Mouse (Mus musculus) kidney, postnatal 36 days (tissue): ENCODE measurements around the gene Foxj1.
A peak's percentile ranks its signal among the peaks of the same experiment; 100 is the strongest.

Experiments used
- DNase-seq, 2 experiments: peaks; one replicate each; pipeline ENCODE4 v3.0.0; 2021 to 2022; ENCODE audit warnings: mixed read lengths in 2 of 2

The Foxj1 gene

DNA sequence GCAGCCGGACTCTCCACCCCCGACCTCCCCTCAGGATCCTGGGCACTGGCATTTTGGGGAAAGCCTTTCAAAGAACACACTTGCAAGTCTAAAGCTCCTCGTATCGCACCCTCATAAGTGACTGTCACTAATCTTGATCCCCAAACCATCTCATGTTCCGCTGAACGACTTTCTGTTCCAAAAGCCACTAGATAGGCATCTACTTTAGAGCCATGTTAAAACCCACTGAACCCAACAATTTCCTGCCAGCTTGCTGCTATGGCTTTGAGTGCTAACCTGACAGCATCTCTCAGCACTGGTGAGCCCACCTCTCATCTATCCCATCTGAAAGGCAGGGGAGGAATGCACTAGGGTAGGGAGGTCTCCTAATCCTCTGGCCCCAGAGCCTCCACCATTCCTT, 2.3 kb upstream of the Foxj1 start:
- DNase-seq, result no peak

DNA sequence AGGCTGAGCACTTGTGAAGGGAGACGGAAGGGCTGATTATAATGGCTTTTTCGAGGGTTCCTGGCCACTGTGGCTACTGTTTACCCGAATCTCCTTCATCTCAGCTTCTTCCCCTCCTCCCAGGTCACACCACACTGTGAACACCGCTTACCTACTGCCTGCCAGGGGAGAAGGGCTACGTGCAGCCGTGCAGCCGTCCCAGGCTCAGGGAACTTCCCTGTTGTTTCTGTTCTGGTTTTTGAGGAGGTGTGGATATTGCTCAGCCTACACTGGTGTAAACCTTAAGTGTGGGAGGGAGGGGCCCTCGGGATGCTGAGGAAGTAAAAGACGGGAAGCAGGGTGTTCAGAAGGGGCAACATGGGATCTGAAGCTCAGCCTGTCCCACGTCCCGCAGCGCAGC, 1.8 kb upstream of the Foxj1 start:
- DNase-seq, result no peak

DNA sequence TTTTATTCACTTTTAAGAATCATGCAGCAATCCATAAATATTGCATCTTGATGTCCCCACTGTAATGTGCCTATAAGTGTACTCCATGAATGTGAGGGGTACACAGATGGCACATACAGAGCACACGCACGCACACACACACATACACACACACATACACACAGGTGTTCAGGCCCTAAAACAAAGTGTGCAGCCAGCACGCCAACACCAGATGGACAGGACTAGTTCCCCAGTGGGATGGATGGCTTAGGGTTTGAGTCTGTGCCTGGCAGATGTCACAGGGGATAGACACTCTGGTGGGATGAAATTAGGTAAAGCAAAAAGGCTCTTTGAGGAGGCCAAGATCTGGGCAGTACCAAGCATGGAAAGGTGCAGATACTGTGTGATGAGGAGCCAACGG, 1.2 kb upstream of the Foxj1 start:
- no peak for DNase-seq

DNA sequence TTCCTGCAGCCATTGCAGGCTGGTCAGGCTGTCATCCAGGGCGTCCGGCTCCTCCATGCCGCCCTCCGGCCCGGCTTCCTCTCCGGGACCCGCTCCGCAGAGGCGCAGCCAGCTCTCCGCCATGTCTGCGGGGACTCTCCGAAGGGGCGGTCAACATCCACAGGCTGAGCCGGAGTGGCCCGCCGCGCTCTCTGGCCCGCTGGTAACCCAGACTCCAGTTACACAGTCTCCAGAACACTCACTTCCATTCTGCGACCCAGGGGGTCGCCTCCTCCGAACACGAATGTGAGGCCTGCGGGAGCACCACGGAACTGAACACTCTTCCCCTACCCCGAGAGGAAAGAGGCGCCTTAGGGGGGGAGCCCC, 799 bp downstream of the Foxj1 start:
- no peak for DNase-seq

DNA sequence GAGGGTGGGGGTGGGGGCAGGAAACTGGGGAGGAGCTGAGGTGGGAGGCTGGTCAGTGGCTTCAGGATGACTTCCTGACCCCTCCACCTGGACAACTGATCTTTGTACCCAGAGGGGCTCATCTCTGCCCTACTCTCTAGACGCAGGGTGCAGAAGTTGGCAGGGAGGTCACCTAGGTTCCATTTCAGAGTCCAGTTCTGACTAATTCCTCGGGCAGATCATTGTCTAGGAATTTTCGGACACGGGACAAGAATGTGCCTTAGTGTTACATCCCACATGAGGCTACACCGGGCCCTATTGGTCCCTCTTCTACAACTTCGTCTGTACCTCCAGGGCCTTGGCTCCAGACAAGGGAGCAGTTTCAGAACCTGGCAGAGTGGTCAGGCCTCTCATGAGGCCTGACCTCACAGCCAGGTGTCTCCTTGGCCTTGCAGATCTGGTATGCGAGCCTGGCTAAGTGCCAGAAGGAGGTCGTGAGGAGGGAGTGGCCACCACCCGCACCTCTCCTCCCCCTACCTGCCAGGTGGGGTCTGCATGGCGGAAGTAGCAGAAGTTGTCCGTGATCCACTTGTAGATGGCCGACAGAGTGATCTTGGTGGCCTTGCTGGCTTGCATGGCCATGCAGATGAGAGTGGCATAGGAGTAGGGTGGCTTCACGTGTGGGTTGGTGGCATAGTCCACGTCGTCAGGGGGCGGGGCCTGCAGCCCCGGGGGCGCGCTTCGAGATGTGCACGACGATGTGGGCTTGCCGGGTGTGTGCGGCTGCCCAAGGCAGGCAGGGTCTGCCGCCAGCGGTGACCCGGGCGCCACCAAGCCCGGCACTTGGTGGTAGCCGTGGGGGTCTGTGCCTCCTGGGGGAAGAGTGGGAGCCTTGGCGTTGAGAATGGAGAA, 1.4 kb downstream of the Foxj1 start:
- DNase-seq, result peak; percentile 44 to 52

DNA sequence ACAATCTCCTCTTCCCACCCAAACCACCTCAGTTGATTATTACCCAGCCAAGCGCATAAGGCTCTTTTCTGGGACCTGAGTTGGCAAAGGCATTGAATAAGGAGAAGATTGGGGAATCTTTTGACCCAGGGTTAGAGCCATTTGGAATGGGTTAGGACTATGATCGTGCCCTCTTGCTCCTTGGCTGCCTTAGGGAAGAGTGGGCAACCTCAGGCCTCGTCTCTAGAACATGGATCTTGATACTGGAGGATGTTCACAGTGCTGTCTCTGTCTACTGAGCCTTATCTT, 2.3 kb downstream of the Foxj1 start:
- peak; percentile 22 to 49 for DNase-seq

DNA sequence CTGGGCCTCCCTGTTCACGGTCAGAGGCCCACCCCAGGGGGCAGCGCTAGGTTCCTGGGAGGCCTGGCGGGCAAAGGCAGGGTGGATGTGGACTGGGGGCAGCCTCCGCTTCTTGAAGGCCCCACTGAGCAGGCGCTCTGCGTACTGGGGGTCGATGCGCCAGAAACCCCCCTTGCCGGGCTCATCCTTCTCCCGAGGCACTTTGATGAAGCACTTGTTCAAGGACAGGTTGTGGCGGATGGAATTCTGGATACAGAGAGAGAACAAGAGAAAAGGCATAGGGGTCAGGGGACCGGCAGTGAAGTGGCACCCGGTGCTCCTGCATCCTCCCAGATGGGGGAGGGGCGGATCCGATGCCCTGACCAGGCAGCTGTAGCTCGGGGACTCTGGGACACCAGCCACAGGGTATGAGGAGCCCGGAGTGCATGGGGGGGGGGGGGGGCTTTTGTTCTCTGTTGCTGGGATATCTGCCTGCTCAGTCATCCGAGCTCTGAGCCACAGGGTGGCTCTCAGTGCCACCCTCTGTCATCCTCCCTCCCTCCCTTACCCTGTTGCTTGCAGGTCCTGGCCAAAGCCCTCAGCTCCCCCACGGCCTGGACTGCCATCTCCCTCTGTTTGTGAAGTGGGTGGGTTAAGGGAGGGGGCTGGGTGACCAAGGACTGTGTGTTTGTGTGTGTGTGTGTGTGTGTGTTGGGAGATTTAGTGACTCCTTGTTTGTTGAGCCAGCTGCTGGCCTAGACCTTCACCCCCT, 2.8 kb downstream of the Foxj1 start:
- DNase-seq, result peak; percentile 38 to 75

DNA sequence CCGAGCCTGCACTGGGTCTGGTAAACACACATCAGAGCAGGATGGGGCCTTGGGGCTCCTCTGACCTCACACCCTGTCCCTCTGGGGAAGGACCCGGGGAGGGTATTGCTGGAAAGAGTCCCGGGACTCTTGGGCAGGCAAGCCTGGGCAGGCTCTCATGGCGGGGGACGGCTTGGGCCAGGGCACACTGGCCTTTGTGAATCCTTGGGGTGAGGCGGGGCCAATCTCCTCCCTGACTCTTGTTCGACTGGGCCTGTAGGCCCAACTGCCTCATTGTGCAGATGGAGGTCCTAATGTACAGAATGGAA, 5.0 kb downstream of the Foxj1 start:
- DNase-seq, result no peak

DNA sequence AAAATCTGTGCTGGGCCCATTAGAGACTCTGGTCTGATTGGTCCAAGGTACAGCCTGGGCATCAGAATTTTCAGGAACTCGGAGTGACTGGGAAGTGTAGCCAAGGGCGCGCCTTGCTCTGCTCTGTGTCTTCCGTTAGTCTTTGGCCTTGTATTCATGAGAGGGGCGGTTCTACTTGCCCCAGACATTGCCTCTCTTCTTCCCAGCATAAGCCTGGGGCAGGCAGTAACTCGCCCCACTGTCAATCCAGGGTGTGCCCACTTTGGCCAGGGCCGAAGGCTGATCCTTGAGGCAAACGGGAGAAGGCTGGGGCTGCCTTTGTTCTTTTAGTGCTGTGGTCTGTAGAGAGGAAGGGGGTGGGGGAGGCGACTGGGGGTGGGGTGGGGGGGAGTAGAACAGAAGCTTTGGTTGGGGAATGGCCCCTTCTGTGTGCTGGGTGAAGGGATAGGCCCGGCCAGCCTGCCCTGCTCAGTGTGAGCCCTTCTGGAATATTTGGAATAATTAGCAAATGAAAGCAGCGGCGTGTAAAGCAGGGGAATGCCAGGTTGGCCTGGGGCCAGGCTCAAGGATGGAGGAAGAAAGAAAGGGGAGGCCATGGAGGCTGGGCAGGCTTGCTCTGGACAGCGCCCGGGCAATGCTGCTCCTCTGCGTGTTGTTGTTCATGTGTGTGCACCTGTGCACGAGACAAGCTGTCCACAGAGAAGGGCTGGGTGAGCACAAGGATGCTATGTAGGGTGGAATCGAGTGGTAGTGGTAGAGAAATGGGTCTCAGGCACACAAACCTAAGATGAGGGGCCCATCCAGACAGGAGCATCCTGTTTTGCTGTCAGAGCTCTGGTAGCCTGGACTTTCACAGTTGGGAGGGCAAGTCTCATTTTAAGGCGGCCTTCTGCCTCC, 5.6 kb downstream of the Foxj1 start:
- peak; percentile 59 to 79 for DNase-seq

DNA sequence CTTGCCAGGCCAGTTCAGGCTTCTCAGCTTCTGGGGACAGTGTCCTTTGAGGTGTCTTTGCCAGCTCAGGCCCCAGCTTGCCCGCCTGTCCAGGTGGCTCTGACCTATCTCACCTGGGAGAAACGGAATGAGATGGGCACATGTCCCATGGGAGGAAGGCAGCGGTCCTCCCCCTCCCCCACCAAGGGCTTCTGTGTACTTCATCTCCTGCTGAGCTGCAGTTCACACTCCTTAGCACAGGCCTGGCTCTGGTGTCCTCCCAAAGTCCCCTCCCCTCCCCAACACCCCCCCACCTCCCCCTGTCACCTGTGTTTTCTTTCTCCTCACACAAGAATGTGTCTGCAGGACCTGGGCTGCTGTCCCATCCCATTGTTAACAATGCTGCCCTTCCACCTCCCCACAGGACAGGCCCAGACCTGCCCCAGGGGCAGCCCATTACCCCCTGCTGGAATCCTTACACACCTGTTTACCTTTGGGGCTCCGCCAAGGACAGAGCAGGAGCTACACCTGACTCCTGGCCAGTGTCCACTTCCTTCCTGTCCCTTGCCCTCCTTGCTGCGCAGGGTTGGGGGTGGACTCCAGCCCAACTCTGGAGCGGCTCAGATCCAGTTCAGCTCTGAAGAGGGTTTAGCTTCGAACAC, 8.1 kb downstream of the Foxj1 start:
- DNase-seq, result peak; percentile 20 to 29

DNA sequence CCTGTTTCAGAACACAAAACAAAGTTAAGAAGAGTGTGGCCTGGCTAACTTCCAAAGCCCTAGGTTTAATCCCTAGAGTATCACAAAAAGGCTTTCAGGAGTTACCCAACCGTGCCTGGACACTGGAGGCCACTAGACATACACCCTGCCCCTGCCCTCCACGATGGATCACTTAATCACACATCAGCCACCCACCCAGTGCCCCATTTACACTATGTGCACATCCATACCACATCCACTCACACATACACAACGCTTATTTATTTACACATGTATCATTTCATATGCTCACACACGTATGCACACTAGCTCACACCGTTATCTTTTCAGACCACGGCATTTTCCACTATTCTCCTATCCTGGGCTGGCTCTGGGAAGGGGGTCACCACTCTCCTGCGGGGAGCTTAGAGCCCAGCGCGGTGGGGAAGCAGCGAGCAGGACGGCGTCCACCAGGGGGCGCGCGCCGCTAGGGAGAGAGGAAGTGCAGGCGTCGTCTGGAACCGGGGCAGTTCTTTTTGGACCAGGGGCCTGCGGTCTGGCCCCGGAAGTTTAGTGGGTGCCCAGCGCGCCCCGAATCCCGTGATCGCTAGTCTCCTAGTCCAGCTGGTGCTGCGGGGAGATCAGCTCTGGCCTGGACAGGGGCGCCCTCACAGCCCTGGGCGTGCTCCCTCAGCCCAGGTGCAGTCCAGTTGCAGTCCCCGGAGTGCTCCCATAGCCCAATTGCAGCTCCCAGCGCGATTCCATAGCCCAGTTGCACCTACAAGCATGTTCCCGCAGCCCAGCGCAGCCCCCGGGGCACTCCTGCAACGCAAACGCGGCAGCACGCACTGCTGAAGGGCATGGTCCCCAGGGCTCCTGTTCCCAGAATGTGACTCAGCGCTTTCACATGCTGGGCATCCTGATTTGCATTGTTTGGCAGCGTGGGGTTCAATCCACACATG, 16.2 kb downstream of the Foxj1 start:
- peak; percentile 70 to 95 for DNase-seq

DNA sequence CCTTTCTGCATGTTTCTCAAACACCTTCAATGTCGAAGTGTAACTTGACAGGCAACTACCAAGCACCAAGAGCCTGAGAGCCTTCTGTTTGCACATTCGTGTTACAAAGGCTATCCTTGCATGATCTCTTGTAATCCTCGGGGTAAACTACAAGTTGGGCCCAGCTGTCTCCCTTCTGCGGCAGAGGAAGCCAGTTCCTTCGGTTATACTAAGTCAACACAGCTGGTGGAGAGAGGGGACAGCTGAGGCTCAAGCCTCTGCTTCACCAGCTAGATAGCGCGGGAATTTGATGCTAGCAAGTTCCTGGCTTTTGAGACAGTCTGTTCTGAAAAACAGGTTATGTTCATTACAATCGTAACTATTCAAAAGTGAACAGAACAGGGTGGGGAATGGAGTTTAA, 22.8 kb downstream of the Foxj1 start:
- no peak for DNase-seq

DNA sequence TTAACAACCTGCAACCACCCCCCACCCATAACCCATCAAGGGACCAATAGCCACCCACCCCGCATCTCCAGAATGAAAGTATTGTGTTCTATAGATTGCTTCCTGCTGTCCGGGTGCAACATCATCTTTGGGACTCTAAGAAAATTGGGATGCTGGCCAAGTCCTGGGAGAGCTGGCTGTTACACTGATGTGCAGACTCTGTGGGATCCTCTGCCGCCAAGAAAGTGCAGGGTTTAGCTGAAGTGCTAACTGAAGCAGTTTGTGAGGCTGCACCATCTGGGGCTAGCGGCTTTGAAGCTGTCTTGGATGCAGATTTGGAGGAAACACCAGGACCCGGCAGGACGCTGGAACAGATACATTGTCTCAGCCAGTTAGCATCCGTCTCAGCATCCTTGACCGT, 24.0 kb downstream of the Foxj1 start:
- no peak for DNase-seq

DNA sequence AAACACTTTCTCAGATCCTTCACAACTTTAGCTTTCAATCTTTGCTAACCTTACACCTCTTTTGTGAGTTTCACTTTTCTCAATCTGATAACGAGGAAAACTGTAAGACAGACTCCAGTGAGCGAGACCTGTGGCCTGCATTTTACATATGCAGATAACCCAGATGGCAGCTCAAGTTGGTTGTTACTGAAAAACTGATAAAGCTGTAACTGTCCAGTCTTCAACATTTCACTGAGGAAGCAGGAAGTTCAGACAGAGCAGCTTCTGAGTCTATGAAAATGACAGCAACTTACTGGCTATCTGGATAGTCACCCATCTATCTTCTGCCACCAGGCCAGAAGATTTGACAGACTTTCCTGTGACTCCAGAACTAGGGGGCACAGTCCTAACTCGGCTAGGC, 25.6 kb downstream of the Foxj1 start:
- no peak for DNase-seq

DNA sequence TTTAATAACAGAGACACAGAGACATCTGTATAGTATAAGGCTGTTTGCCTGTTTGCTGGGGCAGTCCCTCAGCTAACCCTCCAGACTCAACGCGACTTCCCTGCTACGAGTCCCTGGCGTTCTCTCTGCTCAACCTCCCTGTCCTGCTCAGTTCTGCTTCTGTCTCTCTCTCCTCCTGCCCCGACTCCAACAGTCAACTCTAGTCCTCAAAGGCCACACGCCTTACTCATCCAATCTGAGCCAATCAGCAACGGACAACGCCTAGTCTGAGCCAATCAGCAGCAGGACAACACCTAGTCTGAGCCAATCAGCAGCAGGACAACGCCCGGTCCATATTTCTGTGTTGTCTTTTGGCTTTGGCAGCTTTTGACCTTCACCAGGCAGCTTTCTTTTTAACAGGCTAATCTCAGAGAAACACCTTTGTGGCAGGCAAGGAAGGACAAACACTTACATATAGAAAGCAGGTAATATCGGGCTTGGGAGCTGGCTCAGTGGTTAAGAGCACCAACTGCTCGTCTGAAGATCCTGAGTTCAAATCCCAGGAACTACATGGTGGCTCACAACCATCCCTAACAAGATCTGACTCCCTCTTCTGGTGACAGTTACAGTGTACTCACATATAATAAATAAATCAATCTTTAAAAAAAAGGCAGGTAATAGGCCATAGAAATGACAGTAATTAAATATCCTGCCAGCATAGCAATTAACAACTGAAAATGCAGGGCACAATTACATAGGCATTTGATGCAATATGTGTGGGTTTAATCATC, 27.3 kb downstream of the Foxj1 start:
- DNase-seq, result no peak

DNA sequence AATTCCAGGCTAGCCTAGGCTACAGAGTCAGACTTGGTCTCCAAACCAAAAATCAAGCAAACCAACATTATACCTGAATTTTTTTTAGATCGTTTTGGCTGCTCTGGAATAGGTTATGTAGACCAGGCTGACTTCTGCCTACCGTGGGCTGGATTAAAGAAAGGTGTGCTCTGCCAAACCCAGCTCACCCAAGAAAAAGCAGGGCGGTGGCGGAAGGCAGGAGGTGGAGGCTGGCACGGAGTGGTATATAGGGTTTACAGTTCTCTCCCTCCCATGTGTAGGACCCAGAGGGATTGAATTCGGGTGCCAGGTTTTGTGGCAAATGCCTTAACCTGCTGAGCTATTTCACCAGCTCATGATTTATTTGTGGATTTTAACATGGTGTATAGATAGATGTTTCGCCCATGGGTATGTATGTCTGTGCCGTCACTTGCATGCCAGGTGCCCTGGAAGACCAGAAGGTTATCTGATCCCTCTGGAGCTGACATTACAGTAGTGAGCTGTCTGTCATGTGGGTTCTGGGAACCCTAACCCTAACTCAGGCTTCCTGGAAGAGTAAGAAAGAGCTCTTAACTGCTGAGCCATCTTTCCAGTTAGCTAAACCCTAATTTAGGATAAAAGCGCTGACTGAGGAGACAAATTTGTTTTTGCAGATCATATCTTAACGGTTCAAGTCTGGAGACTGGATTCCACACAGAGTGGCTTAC, 28.0 kb downstream of the Foxj1 start, which contains the start of gene Exoc7:
Gene Exoc7 (minus strand): TSS at position 215 of the 707 bp plus-strand sequence.
- no peak for DNase-seq

DNA sequence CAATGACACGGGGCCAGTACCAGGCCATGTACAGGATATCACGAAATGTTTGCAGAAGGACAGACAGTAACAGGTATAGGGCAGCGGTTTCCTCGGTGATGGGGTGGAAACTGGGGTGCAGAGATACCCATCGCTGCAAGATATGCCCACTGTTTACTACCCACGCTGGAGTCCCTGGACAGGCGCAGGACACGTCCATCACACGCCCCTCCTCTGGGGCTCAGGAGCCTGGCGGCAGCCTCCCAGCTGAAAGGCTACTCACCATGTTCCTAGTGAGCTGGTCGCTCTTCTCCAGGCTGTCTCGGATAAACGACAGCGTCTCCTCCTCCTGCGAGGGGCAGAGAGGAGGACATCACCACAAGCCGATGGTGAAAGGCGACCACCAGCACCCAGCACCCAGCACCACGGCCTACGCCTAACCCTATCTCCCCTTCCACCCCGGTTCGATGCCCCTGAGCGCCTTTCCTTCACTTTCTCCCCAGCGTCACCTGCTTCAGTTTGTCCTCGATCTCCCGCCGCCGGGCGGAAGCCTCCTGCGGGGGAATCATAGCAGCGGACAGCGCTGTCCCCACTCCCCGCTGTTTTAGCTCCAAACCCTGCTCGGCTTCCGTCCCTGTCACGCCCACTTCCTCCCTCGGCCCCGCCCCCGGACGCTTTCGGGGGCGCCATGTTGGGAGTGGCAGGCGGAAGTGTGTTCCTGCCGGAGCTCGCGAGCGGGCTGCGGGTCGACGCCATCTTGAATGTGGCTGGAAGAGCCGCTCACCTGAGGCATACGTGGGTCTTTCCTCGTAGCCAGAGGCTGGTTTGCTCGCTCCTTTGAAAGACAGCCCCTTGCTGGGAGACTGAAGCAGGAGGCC, 28.8 kb downstream of the Foxj1 start:
- peak; percentile 94 to 97 for DNase-seq

DNA sequence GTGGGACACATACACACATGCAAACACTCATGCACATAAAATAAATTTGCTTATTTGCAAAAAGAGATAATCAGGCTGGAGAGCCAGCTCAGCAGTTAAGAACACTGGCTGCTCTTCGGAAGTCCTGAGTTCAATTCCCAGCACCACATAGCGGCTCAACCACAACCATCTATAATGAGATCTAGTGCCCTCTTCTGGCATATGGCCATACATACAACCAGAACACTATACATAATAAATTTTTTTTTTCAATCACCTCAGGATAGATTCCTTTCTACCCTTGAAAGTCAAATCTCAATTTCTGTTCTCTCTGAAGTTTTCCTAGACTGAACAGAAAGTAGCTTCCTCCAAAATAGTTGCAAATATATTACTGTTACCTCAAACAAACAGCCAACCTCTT, 29.8 kb downstream of the Foxj1 start:
- DNase-seq, result no peak

DNA sequence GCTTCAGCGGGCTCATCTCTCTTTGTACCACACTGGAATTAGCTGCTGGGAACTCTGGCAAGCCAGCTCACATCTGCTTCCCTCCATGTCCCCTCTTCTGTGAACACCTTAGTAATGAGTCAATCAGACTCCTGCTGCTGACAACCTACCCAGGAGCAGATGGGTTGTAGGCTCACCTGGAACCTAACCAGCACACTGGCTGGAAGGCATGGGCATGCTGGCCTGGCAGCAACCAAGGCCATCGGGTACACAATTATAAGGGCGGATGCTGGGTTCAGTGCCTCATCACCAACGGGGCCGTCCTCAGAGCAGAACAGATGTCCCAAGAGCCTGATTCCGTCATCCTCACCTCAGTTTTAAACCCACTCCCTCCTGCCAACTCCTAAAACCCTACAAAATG, 36.6 kb downstream of the Foxj1 start:
- no peak for DNase-seq
